Mouse (Mus musculus): Measurements from ENCODE around the gene Setd1b.

DNA sequence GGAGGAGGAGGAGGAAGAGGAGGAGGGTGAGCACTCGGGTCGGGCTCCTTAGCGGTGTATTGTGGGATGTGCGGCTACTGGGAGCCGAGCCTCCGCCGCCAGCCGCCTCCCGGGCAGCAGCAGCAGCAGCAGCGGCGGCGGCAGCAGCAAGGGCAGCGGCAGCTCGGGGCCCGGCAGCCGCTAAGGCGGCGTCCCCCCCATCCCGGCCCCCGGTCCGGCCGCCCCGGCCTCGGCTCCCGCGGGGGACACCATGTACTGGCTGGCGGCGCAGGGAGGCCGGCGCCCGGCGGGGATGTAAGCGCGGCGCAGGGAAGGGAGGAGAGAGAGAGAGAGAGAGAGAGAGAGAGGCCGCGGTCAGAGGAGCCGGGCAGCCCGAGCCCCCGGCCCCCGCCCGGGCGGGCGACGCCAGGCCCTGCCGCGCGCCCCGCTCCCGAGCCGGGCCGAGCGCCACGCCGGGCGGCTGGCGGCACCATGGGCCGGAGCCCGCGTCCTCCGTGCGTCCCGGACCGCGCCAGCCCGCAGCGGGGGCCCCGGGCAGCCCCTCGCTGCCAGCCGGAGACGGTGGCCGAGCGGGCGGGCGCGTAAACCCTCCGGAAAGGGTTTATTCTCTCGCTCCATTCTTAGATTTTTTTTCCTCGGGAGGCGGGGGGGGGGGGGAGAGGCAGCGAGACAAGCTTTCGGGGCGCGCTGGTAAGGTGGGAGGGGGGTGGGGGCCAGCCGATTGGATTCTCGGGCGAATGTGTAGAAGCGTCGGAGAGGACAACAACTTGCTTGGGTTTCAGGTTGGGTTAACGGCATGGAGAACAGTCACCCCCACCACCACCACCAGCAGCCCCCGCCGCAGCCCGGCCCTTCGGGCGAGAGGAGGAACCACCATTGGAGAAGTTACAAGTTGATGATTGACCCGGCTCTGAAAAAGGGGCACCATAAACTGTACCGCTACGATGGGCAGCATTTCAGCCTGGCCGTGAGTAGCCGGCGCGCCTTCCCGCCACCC is at the start of gene Setd1b:
- TF ChIP-seq POLR2A (IDR thresholded peaks at IDR 0.05; ENCODE audit: borderline replicate concordance, low read depth, low read length): no peak
- no peak for TF ChIP-seq CTCF (IDR thresholded peaks at IDR 0.05; ENCODE audit: low read depth, low read length)
